Mouse (Mus musculus): ENCODE measurements at regions not wholly inside any gene's neighbourhood (a gene's known extent, or its start where the extent isn't known, plus 50 kb on each side); places are given as distances from the start of the nearest gene placed in this dataset.

DNA sequence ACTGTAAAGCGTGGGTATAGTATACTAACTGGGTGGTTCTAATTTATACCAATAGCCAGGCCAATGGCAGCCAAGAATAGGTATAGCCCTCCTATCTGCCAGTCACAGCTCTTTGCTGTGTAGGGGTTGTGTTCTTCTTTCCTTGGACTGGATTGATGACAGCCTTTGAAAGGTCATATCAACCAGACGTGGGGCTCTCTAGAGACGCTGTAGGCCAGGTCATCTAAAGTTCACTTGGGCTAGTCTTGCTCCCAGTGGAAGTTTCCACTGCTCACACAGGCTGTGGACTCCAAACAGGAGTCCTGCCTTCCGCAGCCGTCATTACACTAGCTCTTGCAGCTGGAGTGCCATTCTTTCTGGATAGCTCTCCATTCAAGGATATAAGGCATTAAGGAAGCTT lies 220.3 kb downstream of the Gja1 start:
- no peak for DNase-seq

DNA sequence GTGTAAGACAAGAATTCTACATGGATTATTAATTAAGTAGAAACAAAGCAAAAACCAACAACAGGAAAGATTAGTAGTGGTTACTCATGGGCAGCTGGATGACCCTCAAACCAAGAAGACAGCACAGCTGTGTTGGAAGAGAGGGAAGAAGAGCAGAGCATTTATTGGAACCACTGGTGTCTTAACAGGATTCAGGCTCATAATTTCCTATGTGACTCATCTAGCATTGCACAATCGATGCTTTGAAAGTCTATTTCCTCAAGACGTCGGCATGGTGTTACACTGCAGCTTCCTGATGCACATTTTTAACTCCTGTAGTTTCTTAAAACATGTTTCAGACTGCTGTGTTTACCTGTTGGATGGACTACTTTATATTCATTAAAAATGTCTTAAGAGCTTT lies 221.1 kb downstream of the Gja1 start:
- no peak for DNase-seq

DNA sequence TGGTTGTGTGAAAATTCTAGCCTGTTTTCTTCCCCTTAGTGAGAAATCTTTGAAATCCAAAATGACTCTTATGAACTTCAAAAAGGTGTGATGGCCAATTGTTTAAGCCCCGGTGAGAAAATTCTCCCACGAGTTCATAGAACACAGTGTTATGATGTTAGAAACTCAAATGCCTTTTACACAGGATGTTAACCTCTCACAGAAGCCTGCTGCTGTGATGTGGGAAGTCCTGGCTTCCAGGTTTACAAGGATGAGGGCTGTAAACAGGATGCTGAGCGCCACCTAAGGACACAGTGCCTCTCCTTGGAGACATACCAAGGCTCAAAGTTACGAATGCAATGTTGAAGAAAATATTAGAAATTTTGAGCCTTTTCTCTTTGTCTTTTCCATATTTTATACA lies 222.8 kb downstream of the Gja1 start:
- DNase-seq, result no peak

GRCm38 (mm10) chr10:56611564-56612288 lies 234.6 kb downstream of the Gja1 start:
- peak; percentile 13 for DNase-seq

- no peak for DNase-seq
These were observed 265.5 kb downstream of the Gja1 start for GRCm38 (mm10) chr10:56642656-56643055.

DNA sequence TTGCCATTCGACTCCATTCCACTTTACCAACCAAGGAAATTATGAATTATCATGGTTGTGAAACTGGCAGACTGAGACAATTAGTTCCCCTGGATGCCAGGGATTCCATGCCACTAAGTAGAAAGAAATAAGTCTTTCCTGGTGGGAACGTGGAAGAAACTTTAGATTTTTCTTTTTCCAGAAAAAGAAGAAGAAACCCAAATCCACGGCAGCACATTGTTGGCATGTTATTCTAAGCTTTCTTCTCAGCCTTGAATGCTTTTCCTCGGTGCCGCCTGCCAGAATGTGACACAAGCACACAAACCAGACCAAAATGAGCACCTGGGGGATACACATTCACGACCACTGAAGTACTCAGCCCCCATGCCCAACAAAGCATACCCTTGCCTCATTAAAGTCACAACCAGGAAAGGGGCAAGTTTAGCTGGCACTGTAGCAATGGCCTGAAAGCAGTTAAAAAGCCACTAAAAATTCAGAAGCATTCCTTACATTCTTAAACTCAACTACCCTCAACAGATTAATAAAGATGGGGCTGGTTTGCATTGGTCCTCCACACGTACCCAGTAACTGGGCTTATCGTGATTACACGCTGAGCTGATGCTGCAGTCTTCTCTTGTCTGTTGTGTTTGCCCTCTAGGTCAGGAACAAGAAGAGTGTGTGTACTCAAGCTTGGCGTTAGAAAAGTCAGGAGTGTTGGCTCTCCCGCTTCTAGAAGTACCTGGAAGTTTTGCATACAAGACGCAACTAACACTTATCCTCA lies 266.4 kb downstream of the Gja1 start:
- no peak for DNase-seq

DNA sequence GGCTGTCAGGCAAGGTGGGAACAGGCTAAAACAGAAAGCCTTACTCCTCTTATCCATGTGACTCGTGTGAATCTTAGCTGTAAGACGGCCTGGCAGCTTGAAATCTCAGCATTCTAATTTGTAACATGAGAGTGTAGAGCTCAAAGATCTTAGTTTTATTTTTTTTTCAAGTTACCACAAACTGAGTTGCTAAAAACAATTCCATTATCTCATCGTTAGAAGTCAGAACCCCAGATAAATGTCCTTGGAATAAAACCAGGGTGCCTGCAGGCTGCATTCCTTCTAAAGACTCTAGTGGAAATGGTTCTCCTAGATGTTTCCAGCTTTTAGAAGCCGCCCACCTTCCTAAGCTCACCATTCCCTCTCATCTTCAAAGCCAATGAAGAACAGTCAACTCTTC lies 283.4 kb downstream of the Gja1 start:
- no peak for DNase-seq

- DNase-seq, result no peak
These were observed 296.8 kb downstream of the Gja1 start for GRCm38 (mm10) chr10:56673919-56674318.

DNA sequence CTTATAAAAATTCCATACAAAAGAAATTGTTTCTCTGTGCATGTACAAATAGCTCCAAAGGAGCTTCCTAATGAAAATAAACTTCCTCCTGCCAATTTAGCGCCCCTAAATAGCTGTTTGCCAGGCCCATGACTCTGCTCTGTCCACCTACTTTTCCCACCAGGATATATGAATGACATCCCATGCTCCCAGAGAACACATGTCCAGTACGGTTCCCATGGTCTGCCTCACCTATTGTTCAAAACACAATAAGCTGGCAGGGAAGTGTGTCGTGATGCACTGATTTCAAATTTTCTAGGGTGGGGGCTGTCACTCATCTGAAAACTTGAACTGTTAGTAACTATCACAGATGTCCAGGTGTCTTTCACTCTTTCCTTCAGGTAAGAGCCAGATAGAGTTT lies 305.8 kb downstream of the Gja1 start:
- DNase-seq, result no peak

- DNase-seq, result no peak
These were observed 308.6 kb downstream of the Gja1 start for GRCm38 (mm10) chr10:56685655-56686250.

GRCm38 (mm10) chr10:56691467-56691866 lies 314.3 kb downstream of the Gja1 start:
- DNase-seq, result no peak

DNA sequence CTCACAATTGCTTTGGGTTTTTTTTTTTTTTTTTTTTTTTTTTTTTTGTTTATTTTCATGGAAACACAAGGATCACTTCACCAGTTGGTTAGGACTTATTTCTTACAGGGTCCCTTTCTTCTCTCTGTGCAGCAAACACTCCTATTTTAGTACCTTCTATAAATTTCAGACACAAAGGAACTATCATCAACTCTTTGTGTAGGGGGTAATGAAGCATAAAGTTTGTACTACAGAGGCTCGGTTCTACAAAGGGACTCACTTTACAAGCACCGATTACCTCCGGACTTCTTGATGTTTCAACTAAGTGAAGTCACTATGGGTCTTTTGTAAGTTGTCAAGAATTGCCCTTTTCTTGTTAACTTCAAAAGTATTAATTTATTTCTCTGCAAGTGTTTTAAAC lies 318.0 kb downstream of the Gja1 start:
- DNase-seq, result no peak

DNA sequence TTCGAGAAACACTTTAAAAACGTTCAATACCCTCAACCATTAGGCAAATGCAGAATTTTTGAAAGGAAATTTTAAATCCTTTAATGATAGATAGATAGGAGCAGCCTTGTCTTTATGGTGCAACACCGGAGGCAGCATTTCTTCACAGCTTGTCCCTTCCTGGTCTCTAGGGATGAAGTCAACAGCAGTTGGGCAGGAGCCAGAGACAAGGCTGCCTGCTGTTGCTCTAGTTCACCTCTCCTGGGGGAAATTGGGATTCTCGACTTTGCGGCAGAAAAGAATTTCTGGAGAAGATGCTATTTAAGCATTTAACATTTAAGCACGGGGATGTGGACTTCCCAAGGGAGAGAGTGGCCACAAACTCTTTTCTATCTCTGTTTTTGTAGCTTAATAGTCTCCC lies 323.0 kb downstream of the Gja1 start:
- DNase-seq, result no peak

- DNase-seq, result no peak
These were observed 331.3 kb downstream of the Gja1 start for GRCm38 (mm10) chr10:56708411-56708810.

DNA sequence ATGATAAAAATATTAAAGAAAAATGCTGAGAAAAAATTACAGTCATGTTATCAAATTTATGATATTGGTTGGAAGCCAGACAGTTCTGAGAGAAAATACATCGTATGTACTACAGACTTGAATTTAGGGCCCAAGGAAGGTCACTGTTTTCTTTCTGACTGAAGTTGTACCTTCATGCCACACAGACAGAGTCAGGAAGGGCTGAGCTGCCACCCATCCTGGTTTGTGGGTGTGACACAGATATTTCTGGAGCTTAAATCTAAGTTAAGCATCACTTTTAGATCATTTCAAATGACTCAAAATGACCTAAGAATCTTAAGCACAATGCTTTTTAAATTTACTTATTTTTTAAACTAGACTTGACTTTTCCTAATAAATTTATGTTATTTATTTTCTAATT lies 331.8 kb downstream of the Gja1 start:
- no peak for DNase-seq

DNA sequence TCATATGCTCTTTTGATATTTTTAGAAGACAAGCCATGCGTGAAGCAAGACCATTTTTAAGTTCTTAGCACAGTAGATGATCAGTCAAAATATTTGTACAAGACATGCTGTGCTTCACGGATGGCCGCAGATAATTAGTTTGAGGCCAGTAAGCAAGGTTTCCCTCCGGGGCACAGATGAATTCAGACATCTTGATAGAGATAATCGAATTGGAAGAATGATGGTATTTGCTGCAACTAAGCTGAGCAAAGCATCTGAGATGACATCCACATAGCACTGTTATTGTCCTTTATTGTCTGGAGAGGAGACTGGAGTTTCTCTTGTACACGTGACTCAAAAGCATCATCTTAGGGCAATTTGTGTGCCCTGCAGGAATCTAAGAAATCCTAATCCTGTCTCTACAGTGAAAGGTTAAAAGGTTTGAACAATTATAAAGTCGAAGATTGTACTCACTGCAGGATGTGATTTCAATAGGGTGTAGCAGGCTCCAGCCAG lies 335.5 kb downstream of the Gja1 start:
- DNase-seq, result no peak

DNA sequence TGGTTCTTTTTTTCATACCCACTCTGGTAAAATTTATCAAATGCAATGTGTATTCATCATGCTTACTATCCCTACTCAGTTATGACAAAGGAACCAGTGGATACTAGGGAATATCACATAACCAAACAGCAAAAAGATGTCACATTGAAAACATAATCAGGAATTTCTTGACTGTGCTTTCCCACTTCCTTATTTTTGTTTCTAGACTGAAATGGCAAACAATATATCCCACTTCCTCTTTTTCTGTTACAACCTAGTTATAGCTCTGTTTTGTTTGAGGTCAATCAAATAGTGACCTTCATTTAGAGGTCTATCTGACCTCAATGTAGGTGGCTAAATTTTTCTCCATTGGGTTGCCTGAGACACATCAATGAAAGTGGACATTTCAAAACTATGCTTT lies 359.9 kb downstream of the Gja1 start:
- no peak for DNase-seq

DNA sequence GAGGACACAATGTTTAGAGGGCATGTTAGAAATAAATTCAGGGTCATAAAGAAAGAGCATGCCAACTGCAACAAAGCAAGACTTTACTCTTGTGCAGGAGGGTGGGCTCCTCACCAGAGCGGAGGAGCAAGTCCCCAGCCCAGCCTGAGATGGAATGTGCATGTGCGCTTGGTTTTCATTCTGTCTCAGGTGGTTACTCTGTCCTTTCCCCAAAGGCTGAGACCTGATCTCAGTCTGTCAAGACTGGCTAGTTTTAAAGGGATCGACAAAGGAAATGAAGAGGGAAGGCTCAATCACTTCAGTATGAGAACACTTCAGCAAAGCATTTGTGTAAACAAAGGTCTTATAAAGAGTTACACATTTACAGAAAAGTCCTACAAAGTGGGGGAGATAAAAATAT lies 362.5 kb downstream of the Gja1 start:
- DNase-seq, result no peak

DNA sequence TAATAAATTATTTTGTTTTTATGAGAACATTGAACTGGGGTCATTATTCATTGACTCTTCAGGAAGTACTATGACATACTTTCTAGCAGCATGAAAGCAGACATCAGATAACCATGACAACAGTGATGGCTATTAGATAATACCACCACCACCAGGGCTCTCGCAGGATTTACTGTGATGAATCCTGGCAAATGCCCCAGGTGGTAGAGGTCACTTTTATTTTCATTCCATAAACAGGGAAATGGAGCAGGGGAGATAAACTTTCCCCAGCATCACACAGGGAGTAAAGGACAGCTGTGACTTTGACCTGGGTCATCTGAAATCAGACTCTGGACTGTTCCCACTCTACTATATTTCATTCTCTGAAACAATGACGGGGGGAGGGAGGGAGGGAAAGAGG lies 375.0 kb downstream of the Gja1 start:
- no peak for DNase-seq

DNA sequence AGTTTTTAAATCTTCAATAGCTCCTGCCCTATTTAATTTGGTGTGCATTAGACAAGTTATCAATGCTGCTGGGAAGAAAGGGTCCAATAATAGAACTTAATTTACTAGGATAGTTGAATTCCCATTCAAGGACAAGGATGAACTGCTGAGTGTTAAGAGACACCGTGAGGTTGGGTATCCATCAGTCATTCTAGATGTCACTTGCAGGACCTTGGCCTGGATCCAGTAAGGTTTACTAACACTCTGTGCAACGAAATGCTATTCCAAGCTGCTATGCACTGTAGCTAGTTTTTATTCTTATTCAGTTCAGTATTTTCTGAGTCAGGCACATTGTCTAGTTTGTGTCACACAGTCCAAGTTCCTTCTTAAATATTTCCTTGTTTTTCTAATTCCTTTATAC lies 376.4 kb downstream of the Gja1 start:
- DNase-seq, result no peak

- DNase-seq, result no peak
These were observed 377.5 kb downstream of the Gja1 start for GRCm38 (mm10) chr10:56754546-56755175.

DNA sequence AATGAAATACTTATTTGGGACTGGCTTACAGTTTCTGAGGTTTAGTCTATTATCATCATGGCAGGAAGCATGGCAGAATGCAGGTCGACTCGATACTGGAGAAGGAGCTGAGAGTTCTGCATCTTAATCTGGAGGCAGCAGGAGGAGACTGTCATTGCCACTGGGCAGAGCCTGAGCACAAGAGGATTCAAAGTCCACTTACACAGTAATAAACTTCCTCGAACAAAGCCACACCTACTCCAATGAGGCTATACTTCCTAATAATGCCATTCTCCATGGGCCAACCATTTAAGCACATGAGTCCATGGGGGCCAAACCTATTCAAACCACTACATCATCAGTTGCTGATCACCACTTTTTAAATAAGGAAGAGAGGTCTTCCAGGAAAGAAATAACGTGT lies 393.5 kb downstream of the Gja1 start:
- no peak for DNase-seq

DNA sequence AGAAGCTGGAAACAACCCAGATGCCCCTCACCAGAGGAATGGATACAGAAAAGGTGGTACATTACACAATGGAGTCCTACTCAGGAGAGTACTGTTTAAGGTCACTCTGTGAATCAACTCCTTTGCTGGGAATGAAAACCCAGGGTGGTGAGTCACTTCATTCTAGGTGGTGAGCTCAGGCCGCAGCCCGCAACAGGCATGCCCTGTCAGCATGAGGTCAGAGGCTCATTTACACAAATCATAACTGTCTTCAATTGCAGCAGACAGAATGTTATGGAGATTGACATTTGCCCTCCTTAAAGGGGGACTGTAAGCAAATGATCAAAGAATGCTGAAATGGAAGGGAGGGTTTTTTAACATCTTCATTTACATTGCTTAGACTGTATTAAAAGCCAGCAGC lies 405.1 kb downstream of the Gja1 start:
- DNase-seq, result no peak

DNA sequence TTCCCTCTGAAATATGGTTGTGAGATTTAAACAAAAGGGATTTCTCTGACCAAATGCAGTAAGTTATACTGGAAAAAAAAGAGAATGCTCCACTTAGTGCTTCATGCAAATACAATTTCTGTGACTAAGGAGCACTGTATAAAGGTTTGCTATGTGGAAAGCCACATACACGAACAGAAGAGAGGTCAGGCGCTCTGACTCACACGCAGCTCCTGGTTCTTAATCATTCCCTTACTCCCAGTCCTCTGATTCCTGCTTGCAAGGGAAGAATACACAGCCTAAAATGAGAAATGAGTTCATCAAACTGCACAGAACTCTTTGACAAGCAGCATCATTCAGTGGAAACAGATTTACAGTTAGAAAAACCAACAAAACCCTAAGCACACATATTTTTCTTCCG lies 406.8 kb downstream of the Gja1 start:
- no peak for DNase-seq
